Mouse (Mus musculus) small intestine, adult 10 weeks (tissue): ENCODE results near the gene Maf. TPM values are rescaled to one million over a fixed set of nuclear protein-coding genes. Genes with fewer than 3 reads are reported as not detected.

Experiments
- polyA plus RNA-seq: library from polyadenylated mRNA; stranded (reverse); fragments of 350-450 nt; fragmentation: Illumina TruSeq; extraction: RNeasy Lipid Tissue Mini Kit (QIAGEN cat#74804); gene quantifications from one replicate; pipeline ENCODE4 v1.2.3, GENCODE M21; 2014; ENCODE audit warnings: low replicate concordance

The Maf gene
- 263 TPM for polyA plus RNA-seq

DNA sequence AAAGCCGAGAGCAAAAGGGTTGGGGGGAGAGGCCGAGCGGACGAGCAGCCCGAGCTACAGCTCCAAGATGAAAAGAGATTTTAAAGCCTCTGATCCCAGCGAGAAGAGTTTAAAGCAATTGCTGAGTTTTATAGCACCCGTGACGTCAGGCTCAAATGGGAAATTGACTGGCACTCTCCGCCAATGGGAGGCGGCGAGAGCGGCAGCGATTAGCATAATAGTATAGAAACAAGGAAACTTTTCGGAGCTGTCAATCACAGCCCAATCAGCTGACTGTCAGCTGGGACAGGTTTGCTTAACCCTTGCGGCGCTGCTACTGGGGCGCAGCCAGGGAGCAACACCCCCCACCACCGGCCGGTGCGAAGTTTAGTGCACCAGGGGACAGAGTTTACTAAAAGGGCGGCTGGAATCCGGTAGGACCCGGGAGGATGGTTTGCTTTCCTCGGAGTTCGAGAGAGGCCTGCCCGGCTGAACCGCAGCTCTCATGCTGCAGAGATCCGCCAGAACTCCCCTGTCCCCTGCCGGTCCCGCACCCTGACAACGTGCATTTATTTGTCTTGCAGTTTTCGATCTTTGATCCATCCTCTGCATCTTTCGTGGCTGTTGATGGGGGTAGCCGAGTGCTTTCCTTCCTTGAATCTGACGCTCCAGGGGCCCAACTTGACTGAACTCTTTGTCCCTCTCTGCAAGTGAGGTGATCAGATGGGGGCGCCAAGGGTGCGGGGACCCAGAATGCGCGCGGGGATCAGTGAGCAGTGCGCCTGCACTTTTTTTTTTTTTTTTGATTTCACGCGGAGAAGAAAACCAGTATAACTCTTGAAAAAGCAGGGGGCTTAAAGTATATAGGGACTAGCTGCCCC is at the start of gene Maf:
TSS of gene Maf (minus strand) at position 64 of the 860 bp plus-strand sequence.

